Mouse (Mus musculus): ENCODE data around the gene Tbxas1.
A peak's percentile ranks its signal among the peaks of the same experiment; 100 is the strongest.

Tbxas1 gene

GRCm38 (mm10) chr6:38892017-38892416 is 16.8 kb downstream of the Tbxas1 start:
- no peak for DNase-seq (ENCODE audit: low read depth, low spot score)

- DNase-seq (ENCODE audit: low read depth, low spot score) = no peak
These were observed 18.4 kb downstream of the Tbxas1 start for GRCm38 (mm10) chr6:38893615-38894014.

GRCm38 (mm10) chr6:38900073-38900472 is 24.9 kb downstream of the Tbxas1 start:
- no peak for DNase-seq (ENCODE audit: low read depth, low spot score)

GRCm38 (mm10) chr6:38900479-38901126 is 25.4 kb downstream of the Tbxas1 start:
- no peak for DNase-seq (ENCODE audit: low read depth, low spot score)

- no peak for DNase-seq (ENCODE audit: low read depth, low spot score)
These were observed 25.9 kb downstream of the Tbxas1 start for GRCm38 (mm10) chr6:38901152-38901551.

- DNase-seq (ENCODE audit: low read depth, low spot score) = no peak
These were observed 26.4 kb downstream of the Tbxas1 start for GRCm38 (mm10) chr6:38901636-38902035.

GRCm38 (mm10) chr6:38902820-38903439 is 27.7 kb downstream of the Tbxas1 start:
- no peak for DNase-seq (ENCODE audit: low read depth, low spot score)

GRCm38 (mm10) chr6:38906005-38906404 is 30.8 kb downstream of the Tbxas1 start:
- no peak for DNase-seq (ENCODE audit: low read depth, low spot score)

GRCm38 (mm10) chr6:38908401-38908800 is 33.2 kb downstream of the Tbxas1 start:
- peak; percentile 23 for DNase-seq (ENCODE audit: low read depth, low spot score)

GRCm38 (mm10) chr6:38910828-38911559 is 35.8 kb downstream of the Tbxas1 start:
- DNase-seq (ENCODE audit: low read depth, low spot score) = peak; percentile 78

GRCm38 (mm10) chr6:38912121-38912660 is 37.0 kb downstream of the Tbxas1 start:
- no peak for DNase-seq (ENCODE audit: low read depth, low spot score)

- peak; percentile 61 for DNase-seq (ENCODE audit: low read depth, low spot score)
These were observed 37.6 kb downstream of the Tbxas1 start for GRCm38 (mm10) chr6:38912845-38913244.

GRCm38 (mm10) chr6:38913386-38914042 is 38.3 kb downstream of the Tbxas1 start:
- DNase-seq (ENCODE audit: low read depth, low spot score) = peak; percentile 72

- DNase-seq (ENCODE audit: low read depth, low spot score) = peak; percentile 42
These were observed 39.0 kb downstream of the Tbxas1 start for GRCm38 (mm10) chr6:38914181-38914580.

- DNase-seq (ENCODE audit: low read depth, low spot score) = peak; percentile 62
These were observed 40.6 kb downstream of the Tbxas1 start for GRCm38 (mm10) chr6:38915776-38916175.

- no peak for DNase-seq (ENCODE audit: low read depth, low spot score)
These were observed 41.4 kb downstream of the Tbxas1 start for GRCm38 (mm10) chr6:38916571-38916970.

GRCm38 (mm10) chr6:38917415-38917814 is 42.2 kb downstream of the Tbxas1 start:
- no peak for DNase-seq (ENCODE audit: low read depth, low spot score)

GRCm38 (mm10) chr6:38918728-38919127 is 43.5 kb downstream of the Tbxas1 start:
- DNase-seq (ENCODE audit: low read depth, low spot score) = no peak

GRCm38 (mm10) chr6:38919135-38919740 is 44.0 kb downstream of the Tbxas1 start:
- no peak for DNase-seq (ENCODE audit: low read depth, low spot score)

- no peak for DNase-seq (ENCODE audit: low read depth, low spot score)
These were observed 44.9 kb downstream of the Tbxas1 start for GRCm38 (mm10) chr6:38920141-38920540.

GRCm38 (mm10) chr6:38921095-38921809 is 46.0 kb downstream of the Tbxas1 start:
- DNase-seq (ENCODE audit: low read depth, low spot score) = no peak

Data from brain, adult 2 months (tissue).